Mouse (Mus musculus): Measurements from ENCODE around the gene Nmu. TPM values are rescaled to one million over a fixed set of nuclear protein-coding genes. Genes with fewer than 3 reads are reported as not detected.

Gene Nmu
- polyA plus RNA-seq, 1 experiment from 2014 or later = 0.30 TPM

DNA sequence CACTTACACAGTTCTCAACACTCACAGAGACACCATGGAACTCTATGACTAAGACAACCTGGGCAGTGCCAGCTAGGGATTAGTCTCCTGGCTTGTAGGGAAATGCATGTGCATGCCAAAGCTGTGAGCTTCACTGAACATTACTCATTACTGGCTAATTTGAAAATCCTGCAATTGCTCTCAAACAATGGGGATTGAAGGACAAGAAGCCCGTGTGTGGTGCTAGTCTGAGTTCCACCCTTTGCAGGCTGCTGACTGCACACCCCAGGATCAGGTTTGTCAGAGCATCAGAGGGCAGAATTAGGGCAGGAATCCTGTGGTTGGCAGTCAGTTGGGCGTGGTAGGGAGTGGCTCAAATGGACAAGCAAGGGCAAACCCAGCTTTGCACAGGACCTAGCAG, 17.5 kb downstream of the Nmu start:
- ATAC-seq (ENCODE audit: insufficient read depth) (no peak), DNase-seq (no peak)
- Histone ChIP-seq H3K4me2 (no peak overlapping the region), H3K27me3 (ENCODE audit: insufficient read depth, low read length) (no peaks in the 10 kb centered on the region), H3K27ac (ENCODE audit: low read depth) (no peak overlapping the region), H3K9ac (no peak overlapping the region), H3K36me3 (ENCODE audit: insufficient read depth) (no peaks in the 10 kb centered on the region), H3K4me3 (ENCODE audit: low read depth, low read length) (no peak overlapping the region), H3K9me3 (ENCODE audit: low read depth, low read length) (no peaks in the 10 kb centered on the region), H3K4me1 (ENCODE audit: insufficient read depth) (no peaks in the 10 kb centered on the region)
- 59% methylated on average over 2 of the region's 2 CpGs for WGBS
- no peak for TF ChIP-seq CTCF (IDR thresholded peaks at IDR 0.05; ENCODE audit: low read depth)

- no peak overlapping the region for H3K9ac ChIP-seq
- no peaks in the 10 kb centered on the region for H3K27me3 ChIP-seq (ENCODE audit: insufficient read depth, low read length)
- no peak for TF ChIP-seq CTCF (IDR thresholded peaks at IDR 0.05; ENCODE audit: low read depth)
- no peak for DNase-seq
- H3K9me3 ChIP-seq (ENCODE audit: low read depth, low read length) = no peaks in the 10 kb centered on the region
- no peaks in the 10 kb centered on the region for H3K4me1 ChIP-seq (ENCODE audit: insufficient read depth)
- H3K27ac ChIP-seq (ENCODE audit: low read depth) = no peak overlapping the region
- H3K36me3 ChIP-seq (ENCODE audit: insufficient read depth) = no peaks in the 10 kb centered on the region
- H3K4me2 ChIP-seq = no peak overlapping the region
- no peak for ATAC-seq (ENCODE audit: insufficient read depth)
- WGBS = 20% methylated on average over 2 of the region's 2 CpGs
- no peak overlapping the region for H3K4me3 ChIP-seq (ENCODE audit: low read depth, low read length)
These were observed 22.7 kb downstream of the Nmu start for GRCm38 (mm10) chr5:76340931-76341330.

- 79% methylated on average over 8 of the region's 8 CpGs for WGBS
- TF ChIP-seq CTCF (IDR thresholded peaks at IDR 0.05; ENCODE audit: low read depth) = no peak
- H3K4me3 ChIP-seq (ENCODE audit: low read depth, low read length) = no peak overlapping the region
These were observed 26.5 kb downstream of the Nmu start for GRCm38 (mm10) chr5:76337100-76337499.

DNA sequence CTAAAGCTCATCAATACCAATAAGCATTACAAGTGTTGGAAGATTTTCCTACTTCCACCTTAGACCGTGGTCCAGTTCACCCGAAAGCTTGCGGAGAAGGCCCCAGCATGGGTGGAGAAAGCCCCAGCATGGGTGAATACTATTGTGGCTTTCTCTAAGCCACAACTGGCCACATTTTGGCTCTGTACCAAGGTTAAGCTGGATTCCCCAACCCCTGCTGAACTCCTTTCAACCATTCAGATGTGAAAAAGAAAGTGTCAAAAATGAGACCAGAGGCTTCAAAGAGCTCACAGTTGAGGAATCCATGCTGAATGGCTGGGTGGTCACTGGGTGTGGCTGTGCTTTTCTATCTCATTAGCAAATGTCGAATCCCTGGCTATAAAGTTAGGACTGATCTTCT, 29.8 kb downstream of the Nmu start:
- Histone ChIP-seq H3K9me3 (ENCODE audit: low read depth, low read length) (no peaks in the 10 kb centered on the region), H3K4me3 (ENCODE audit: low read depth, low read length) (no peak overlapping the region), H3K36me3 (ENCODE audit: insufficient read depth) (no peaks in the 10 kb centered on the region), H3K4me1 (ENCODE audit: insufficient read depth) (no peaks in the 10 kb centered on the region), H3K27me3 (ENCODE audit: insufficient read depth, low read length) (no peaks in the 10 kb centered on the region), H3K9ac (no peak overlapping the region), H3K4me2 (no peak overlapping the region), H3K27ac (ENCODE audit: low read depth) (no peak overlapping the region)
- ATAC-seq (ENCODE audit: insufficient read depth) = no peak
- 88% methylated on average over 4 of the region's 4 CpGs for WGBS
- TF ChIP-seq CTCF (IDR thresholded peaks at IDR 0.05; ENCODE audit: low read depth) = no peak
- DNase-seq = no peak

More at GRCm38 (mm10) chr5:76337100-76337499, 26.5 kb downstream of the Nmu start:
- Histone ChIP-seq H3K4me1 (ENCODE audit: insufficient read depth) (no peaks in the 10 kb centered on the region), H3K9me3 (ENCODE audit: low read depth, low read length) (no peaks in the 10 kb centered on the region), H3K4me2 (no peak overlapping the region), H3K36me3 (ENCODE audit: insufficient read depth) (no peaks in the 10 kb centered on the region), H3K27ac (ENCODE audit: low read depth) (no peak overlapping the region), H3K9ac (no peak overlapping the region), H3K27me3 (ENCODE audit: insufficient read depth, low read length) (no peaks in the 10 kb centered on the region)
- no peak for DNase-seq
- ATAC-seq (ENCODE audit: insufficient read depth) = no peak

DNA sequence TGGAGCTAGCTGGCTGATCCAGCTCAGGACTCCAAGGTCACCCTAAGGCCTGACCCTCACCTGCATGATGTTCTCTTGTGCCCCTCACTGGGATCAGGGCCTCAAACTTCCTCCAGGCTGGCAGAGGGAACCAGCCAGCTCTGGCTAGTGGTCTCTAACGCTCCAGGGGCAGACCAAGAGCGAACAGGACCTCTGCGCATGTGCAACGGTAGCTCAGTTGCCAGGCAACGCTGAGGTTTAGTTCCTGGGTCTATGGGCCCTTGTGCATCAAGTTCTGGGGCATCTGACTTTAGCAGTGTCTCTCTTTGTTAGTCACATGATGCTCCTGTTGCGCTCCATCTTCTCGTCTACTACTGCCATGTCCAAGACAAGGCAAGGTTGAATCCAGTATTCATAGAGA, 32.6 kb downstream of the Nmu start, which contains the start of gene Pdcl2:
Pdcl2 (minus strand) TSS at position 204 of the 400 bp plus-strand sequence.
- Histone ChIP-seq H3K4me1 (ENCODE audit: insufficient read depth) (no peaks in the 10 kb centered on the region), H3K9ac (no peak within 1 kb of the TSS), H3K36me3 (ENCODE audit: insufficient read depth) (no peaks in the 10 kb centered on the region), H3K4me2 (no peak within 1 kb of the TSS), H3K4me3 (ENCODE audit: low read depth, low read length) (no peak within 1 kb of the TSS), H3K27ac (ENCODE audit: low read depth) (no peak within 1 kb of the TSS), H3K9me3 (ENCODE audit: low read depth, low read length) (no peaks in the 10 kb centered on the region), H3K27me3 (ENCODE audit: insufficient read depth, low read length) (no peaks in the 10 kb centered on the region)
- ATAC-seq (ENCODE audit: insufficient read depth) = no peak
- TF ChIP-seq CTCF (IDR thresholded peaks at IDR 0.05; ENCODE audit: low read depth) = no peak
- DNase-seq = no peak
- 87% methylated on average over 7 of the region's 7 CpGs for WGBS

- no peak for ATAC-seq (ENCODE audit: insufficient read depth)
- 69% methylated on average over 2 of the region's 2 CpGs for WGBS
These were observed 36.3 kb downstream of the Nmu start for GRCm38 (mm10) chr5:76327296-76327695.

GRCm38 (mm10) chr5:76325113-76325512, 38.5 kb downstream of the Nmu start:
- Histone ChIP-seq H3K9me3 (ENCODE audit: low read depth, low read length) (no peaks in the 10 kb centered on the region), H3K27ac (ENCODE audit: low read depth) (no peak overlapping the region), H3K27me3 (ENCODE audit: insufficient read depth, low read length) (no peaks in the 10 kb centered on the region), H3K36me3 (ENCODE audit: insufficient read depth) (no peaks in the 10 kb centered on the region), H3K4me3 (ENCODE audit: low read depth, low read length) (no peak overlapping the region), H3K9ac (no peak overlapping the region), H3K4me2 (no peak overlapping the region), H3K4me1 (ENCODE audit: insufficient read depth) (no peaks in the 10 kb centered on the region)
- DNase-seq (no peak), ATAC-seq (ENCODE audit: insufficient read depth) (no peak)
- TF ChIP-seq CTCF (IDR thresholded peaks at IDR 0.05; ENCODE audit: low read depth) = no peak
- 81% methylated on average over 4 of the region's 4 CpGs for WGBS

More at GRCm38 (mm10) chr5:76327296-76327695, 36.3 kb downstream of the Nmu start:
- Histone ChIP-seq H3K4me2 (no peak overlapping the region), H3K27me3 (ENCODE audit: insufficient read depth, low read length) (no peaks in the 10 kb centered on the region), H3K36me3 (ENCODE audit: insufficient read depth) (no peaks in the 10 kb centered on the region), H3K9ac (no peak overlapping the region), H3K9me3 (ENCODE audit: low read depth, low read length) (no peaks in the 10 kb centered on the region), H3K4me3 (ENCODE audit: low read depth, low read length) (no peak overlapping the region), H3K27ac (ENCODE audit: low read depth) (no peak overlapping the region), H3K4me1 (ENCODE audit: insufficient read depth) (no peaks in the 10 kb centered on the region)
- DNase-seq = no peak
- no peak for TF ChIP-seq CTCF (IDR thresholded peaks at IDR 0.05; ENCODE audit: low read depth)
